Mouse (Mus musculus) heart, postnatal 0 days (tissue): ENCODE measurements at regions not wholly inside any gene's neighbourhood (a gene's known extent, or its start where the extent isn't known, plus 50 kb on each side); places are given as distances from the start of the nearest gene placed in this dataset.

Source experiments
- ATAC-seq: fragments of 200-750 bp; cut with Nextera tagmentation; 2 replicates; pipeline ENCODE4 v1.8.0; 2017; ENCODE audit warnings: low read depth, moderate number of reproducible peaks, moderate library complexity; ENCODE audit not compliant: insufficient read depth
- DNase-seq: peaks from one replicate; pipeline ENCODE4 v3.0.0-alpha.2; 2016; ENCODE audit warnings: low spot score
- H3K27ac ChIP-seq: fragments of 300-500 bp; sonication (generic); 2 replicates; pipeline ENCODE4 v1.5.1; 2014; ENCODE audit warnings: low read depth, mild to moderate bottlenecking
- H3K27me3 ChIP-seq: fragments of 300-500 bp; sonication (generic); 2 replicates; pipeline ENCODE4 v1.6.1; 2014; ENCODE audit warnings: low read length, mixed read lengths; ENCODE audit not compliant: control insufficient read depth, insufficient read depth
- H3K36me3 ChIP-seq: fragments of 300-500 bp; sonication (generic); replicated peaks from 2 replicates; pipeline ENCODE4 v1.6.1; 2014; ENCODE audit warnings: low read length, mixed read lengths; ENCODE audit not compliant: control insufficient read depth, insufficient read depth
- H3K4me1 ChIP-seq: fragments of 300-500 bp; sonication (generic); 2 replicates; pipeline ENCODE4 v1.6.1; 2014; ENCODE audit warnings: antibody characterized with exemption; ENCODE audit not compliant: control insufficient read depth, insufficient read depth
- H3K4me2 ChIP-seq: fragments of 300-500 bp; sonication (generic); 2 replicates; pipeline ENCODE4 v1.6.1; 2014; ENCODE audit warnings: low read depth, mild to moderate bottlenecking, low read length, moderate library complexity
- H3K4me3 ChIP-seq: fragments of 300-500 bp; sonication (generic); 2 replicates; pipeline ENCODE4 v1.5.1; 2014; ENCODE audit warnings: low read depth, low read length
- H3K9ac ChIP-seq: fragments of 300-500 bp; sonication (generic); replicated peaks from 2 replicates; pipeline ENCODE4 v1.6.1; 2014; ENCODE audit warnings: low read depth, low read length, mixed read lengths
- H3K9me3 ChIP-seq: fragments of 300-500 bp; sonication (generic); replicated peaks from 2 replicates; pipeline ENCODE4 v1.6.1; 2016; ENCODE audit warnings: low read length; ENCODE audit not compliant: control insufficient read depth
- CTCF ChIP-seq: IDR thresholded peaks from 2 replicates; pipeline ENCODE4 v1.5.1; 2016; ENCODE audit warnings: antibody characterized with exemption, control low read depth, low read depth
- EP300 ChIP-seq: IDR thresholded peaks from 2 replicates; pipeline ENCODE4 v1.6.1; 2016; ENCODE audit warnings: antibody characterized with exemption, low read depth
- WGBS: fragments of 180-500 bp; shearing (Covaris S2); extraction: QIAGEN DNeasy Blood & Tissue Kit; methylation state at CpG from one replicate; pipeline ENCODE4 v1.1.7; 2014; 5-methylcytosine and 5-hydroxymethylcytosine counted together

DNA sequence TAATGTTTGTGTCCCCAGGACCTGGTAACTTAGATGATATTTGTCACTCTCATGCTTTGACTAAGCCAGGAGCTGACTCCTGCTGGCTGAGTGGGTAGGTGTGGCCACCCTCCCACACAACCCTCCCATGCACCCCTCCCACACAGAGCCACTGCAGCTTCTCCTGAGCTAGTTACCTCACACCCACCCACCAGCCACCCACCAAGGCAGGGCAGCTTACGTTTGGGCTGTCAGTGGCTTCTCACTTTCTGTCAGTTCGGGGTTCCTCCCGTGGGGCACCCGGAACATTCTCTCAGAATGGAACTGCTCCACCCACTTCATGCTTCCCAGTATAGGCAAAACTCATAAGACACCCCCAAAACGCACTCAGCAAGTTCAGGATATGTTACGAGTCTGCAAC is 227.4 kb downstream of the Sox9 start:
- WGBS = 85% methylated on average over 6 of the region's 6 CpGs
- no peaks in the 10 kb centered on the region for H3K36me3 ChIP-seq
- ATAC-seq = no peak
- H3K4me1 ChIP-seq = peaks cover 5% of the 10 kb centered on the region; the same call in 1 of the 2 replicates
- H3K9ac ChIP-seq = no peak overlapping the region
- H3K9me3 ChIP-seq = no peaks in the 10 kb centered on the region
- H3K27me3 ChIP-seq = 0 out of 2 replicates have a peak, but pooled peaks cover 3% of the 10 kb centered on the region
- TF ChIP-seq EP300 (no peak), CTCF (no peak)
- no peak overlapping the region for H3K4me2 ChIP-seq
- H3K4me3 ChIP-seq = no peak overlapping the region
- H3K27ac ChIP-seq = no peak overlapping the region
- no peak for DNase-seq

DNA sequence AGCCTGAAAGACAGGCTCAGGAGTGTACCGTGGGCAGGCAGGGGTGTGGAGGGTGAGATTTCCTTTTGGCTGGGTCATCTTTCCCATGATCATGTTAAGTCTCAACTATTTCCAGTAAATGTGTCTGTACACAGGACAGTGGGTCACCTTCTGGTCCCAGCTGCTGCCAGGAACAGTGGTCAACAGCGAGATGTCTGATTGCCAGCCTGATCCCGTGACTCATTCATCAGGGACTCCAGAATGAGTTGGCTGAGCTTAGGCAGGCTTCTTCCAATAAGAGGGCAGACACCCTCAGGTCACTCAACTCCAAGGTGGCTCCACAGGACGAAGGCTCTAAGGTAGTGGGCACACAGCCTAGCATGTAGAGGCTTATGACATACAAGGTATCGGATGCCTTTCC is 228.9 kb downstream of the Sox9 start:
- WGBS = 76% methylated on average over 5 of the region's 5 CpGs
- TF ChIP-seq CTCF = no peak
- TF ChIP-seq EP300 = no peak

DNA sequence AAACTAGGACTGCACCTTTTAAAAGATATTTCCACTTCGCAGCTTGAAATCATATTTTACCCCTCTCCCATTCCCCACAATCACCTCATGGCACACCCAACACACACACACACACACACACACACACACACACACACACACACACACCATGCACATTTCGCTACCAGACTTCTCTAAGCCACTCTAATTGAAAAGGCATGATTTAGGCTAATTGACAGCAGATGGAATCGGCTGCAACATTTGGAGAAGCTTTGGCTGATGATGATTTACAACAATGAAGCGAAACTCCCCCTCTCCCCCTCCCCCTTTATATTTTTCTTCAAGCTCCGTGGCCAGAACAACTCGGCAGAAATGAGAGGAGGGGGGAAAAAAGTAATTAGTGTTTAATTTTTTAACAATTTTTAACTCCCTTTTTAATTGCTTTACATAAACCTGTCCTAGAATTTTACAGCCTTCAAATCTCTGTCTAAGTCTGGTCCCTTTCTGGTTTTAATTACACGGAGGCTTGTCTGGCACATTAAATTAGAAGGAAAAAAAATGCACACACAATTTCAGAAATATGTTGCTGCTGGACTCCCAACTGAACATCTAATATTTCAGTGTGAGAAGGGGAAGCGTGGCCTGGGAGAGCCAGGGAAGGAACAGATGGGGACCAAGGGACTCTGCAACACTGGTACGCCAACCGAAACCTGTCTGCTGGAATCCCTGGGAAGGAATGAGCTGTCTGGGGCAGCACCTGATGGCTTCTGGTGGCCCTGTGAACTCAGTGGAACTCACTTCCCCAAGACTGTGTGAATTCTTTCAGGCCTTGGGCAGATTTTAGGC is 232.4 kb downstream of the Sox9 start:
- no peak overlapping the region for H3K9ac ChIP-seq
- no peaks in the 10 kb centered on the region for H3K36me3 ChIP-seq
- DNase-seq (no peak), ATAC-seq (no peak)
- H3K4me1 ChIP-seq = no peaks in the 10 kb centered on the region
- 0 out of 2 replicates have a peak, but pooled peaks cover 3% of the 10 kb centered on the region for H3K27me3 ChIP-seq
- H3K4me2 ChIP-seq = no peak overlapping the region
- H3K4me3 ChIP-seq = no peak overlapping the region
- no peak overlapping the region for H3K27ac ChIP-seq
- no peaks in the 10 kb centered on the region for H3K9me3 ChIP-seq
- WGBS = 74% methylated on average over 10 of the region's 10 CpGs
- no peak for TF ChIP-seq EP300

More for the DNA sequence above, 228.9 kb downstream of the Sox9 start:
- H3K9ac ChIP-seq = no peak overlapping the region
- H3K9me3 ChIP-seq = no peaks in the 10 kb centered on the region
- no peak overlapping the region for H3K4me2 ChIP-seq
- H3K27me3 ChIP-seq = 0 out of 2 replicates have a peak, but pooled peaks cover 3% of the 10 kb centered on the region
- no peak overlapping the region for H3K27ac ChIP-seq
- no peaks in the 10 kb centered on the region for H3K36me3 ChIP-seq
- H3K4me3 ChIP-seq = no peak overlapping the region
- peaks cover 5% of the 10 kb centered on the region; the same call in 1 of the 2 replicates for H3K4me1 ChIP-seq
- DNase-seq (no peak), ATAC-seq (no peak)

DNA sequence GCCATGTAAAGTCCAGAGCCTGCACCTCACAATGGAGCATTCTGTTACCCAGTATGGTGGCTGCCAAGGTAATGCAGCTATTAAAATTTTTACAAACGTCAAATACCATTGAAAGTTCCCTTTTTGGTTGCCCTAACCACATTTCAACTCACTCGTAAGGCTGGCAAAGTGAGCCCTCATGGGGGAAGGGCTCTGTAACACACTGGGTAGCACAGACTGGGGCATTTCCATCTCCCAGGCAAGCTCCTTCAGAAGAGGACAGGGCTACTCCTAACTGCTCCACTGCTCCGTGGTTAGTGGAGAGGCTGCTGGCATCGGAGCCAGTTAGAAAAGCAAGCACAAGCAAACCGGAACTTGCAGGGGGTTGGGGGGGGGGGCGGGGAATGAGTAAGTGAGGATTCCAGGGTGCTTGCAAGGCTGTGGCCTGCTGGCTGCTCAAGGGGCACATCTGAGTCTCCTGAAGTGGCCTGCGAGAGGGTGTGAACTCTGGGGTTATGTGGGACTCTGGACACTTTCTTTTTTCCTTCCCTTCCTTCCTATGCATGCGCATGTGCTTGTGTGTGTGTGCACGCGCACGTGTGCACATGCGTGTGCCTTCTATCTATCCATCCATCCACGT is 233.8 kb downstream of the Sox9 start:
- no peak overlapping the region for H3K9ac ChIP-seq
- ATAC-seq = no peak
- H3K4me3 ChIP-seq = no peak overlapping the region
- TF ChIP-seq EP300 = no peak
- 0 out of 2 replicates have a peak, but pooled peaks cover 3% of the 10 kb centered on the region for H3K27me3 ChIP-seq
- no peak overlapping the region for H3K4me2 ChIP-seq
- H3K36me3 ChIP-seq = no peaks in the 10 kb centered on the region
- DNase-seq = no peak
- no peaks in the 10 kb centered on the region for H3K9me3 ChIP-seq
- no peaks in the 10 kb centered on the region for H3K4me1 ChIP-seq
- 53% methylated on average over 13 of the region's 13 CpGs for WGBS
- no peak overlapping the region for H3K27ac ChIP-seq

DNA sequence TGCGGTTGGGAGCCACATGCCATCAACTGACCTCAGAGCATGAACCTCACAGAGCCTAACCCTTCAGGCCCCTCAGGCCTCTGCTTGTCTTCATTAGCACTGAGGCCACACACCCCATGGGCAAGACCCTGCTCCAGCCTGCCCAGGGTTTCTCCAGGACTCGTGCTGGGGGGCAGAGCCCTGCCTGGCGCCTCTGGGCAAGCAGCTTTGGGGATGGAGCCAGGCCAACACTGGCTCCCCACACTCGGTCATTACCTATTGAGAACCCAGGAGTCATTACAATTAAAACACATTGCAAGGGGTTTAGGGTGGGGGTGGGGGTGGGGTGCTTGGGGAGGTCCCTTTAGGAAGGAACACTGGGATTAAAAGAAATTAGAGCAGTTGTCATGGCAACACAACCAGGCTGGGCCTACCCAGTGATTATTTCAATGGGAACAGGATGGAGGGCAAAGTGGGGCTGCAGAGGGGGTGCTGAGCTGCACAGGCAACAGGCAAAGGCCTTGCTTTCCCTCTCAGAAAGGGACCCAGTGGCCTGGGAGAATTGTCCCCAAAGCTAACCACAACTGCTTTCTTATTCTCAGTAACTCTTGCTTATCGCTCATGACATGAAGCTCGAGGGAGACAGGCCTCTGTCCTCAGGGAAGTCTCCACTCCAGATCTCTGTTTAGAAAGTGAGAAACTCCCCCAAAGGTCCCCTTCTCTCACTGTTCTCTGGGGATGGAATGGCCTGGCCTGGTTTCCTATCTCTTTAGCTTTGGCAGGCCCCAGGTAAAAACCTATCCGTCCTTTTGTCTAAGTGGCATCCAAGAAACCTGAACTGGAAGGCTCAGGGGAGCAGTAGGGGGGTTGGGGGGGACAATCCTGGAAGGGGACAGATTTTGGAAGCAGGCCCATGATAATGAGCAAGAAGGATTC is 235.0 kb downstream of the Sox9 start:
- Histone ChIP-seq H3K27ac (no peak overlapping the region), H3K9me3 (no peaks in the 10 kb centered on the region), H3K4me2 (no peak overlapping the region), H3K4me1 (no peaks in the 10 kb centered on the region), H3K9ac (no peak overlapping the region), H3K27me3 (0 out of 2 replicates have a peak, but pooled peaks cover 3% of the 10 kb centered on the region), H3K4me3 (no peak overlapping the region), H3K36me3 (no peaks in the 10 kb centered on the region)
- no peak for TF ChIP-seq CTCF
- TF ChIP-seq EP300 = no peak
- 72% methylated on average over 7 of the region's 7 CpGs for WGBS
- DNase-seq (no peak), ATAC-seq (no peak)
